Mouse (Mus musculus) spleen, adult 2 months (tissue): ENCODE results near the gene Fancl.

ENCODE experiments used
- CTCF ChIP-seq: fragments of 200-500 bp; IDR thresholded peaks from 2 replicates; pipeline ENCODE4 v1.5.1; 2011; ENCODE audit warnings: mild to moderate bottlenecking, inconsistent platforms; ENCODE audit not compliant: insufficient read depth, insufficient read length, insufficient replicate concordance; ENCODE audit errors: extremely low read depth
- POLR2A ChIP-seq: fragments of 200-500 bp; IDR thresholded peaks from 2 replicates; pipeline ENCODE4 v1.6.1; 2011; ENCODE audit warnings: low read depth, low read length, inconsistent platforms

DNA sequence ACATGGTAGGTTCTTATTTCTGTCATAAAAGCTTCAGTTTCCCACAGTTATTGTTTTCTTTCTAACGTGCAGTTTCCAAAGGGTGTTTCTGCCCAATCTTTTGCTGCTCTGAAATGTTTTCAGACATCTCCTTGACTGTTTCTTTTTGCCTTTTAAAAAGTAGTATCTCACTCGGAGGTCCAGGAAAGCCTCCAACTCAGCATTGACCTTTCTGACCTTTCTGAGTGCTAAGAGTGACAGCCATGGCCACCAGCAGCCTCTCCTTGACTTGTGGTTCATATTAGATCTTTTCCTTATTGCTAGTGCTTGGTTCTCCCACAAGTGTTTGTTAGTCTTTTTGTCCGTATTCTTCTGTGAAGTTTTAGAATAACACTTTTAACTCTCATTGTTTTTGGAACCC, 9.6 kb downstream of the Fancl start:
- TF ChIP-seq POLR2A (no peak), CTCF (no peak)
